Mouse (Mus musculus): Measurements from ENCODE around the gene Nufip2.
"Not testable (repeated sequence)": the region's sequence is repeated elsewhere in the genome, so short reads cannot be mapped to it uniquely, and the experiment has no call there.

The Nufip2 gene

GRCm38 (mm10) chr11:77709039-77709438 lies 23.1 kb downstream of the Nufip2 start:
- DNase-seq (ENCODE audit: low read depth, low spot score) = no peak

DNA sequence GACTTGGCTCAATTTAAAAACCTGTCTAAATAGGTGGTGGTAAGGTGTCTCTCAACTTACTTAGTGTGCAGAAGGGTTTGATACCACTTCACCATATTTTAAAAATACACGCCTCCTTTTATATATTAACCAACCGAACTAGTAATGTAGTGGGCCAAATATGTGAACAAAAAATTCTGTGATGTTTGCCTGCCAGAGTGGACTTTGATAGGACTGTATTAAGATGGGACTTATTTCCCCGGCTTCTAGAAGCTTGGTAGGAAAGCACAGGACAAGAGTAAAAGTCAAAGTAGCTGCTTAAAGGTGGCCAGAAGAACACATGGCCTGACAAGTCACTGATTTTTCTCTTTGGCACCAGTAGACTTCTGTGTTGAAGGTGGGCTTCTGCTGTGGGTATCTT lies 27.8 kb downstream of the Nufip2 start:
- no peak for DNase-seq (ENCODE audit: low read depth, low spot score)

- DNase-seq (ENCODE audit: low read depth, low spot score) = no peak
Measured at GRCm38 (mm10) chr11:77719055-77719454, 33.1 kb downstream of the Nufip2 start.

GRCm38 (mm10) chr11:77721389-77721788 lies 35.4 kb downstream of the Nufip2 start:
- no peak for DNase-seq (ENCODE audit: low read depth, low spot score)

DNA sequence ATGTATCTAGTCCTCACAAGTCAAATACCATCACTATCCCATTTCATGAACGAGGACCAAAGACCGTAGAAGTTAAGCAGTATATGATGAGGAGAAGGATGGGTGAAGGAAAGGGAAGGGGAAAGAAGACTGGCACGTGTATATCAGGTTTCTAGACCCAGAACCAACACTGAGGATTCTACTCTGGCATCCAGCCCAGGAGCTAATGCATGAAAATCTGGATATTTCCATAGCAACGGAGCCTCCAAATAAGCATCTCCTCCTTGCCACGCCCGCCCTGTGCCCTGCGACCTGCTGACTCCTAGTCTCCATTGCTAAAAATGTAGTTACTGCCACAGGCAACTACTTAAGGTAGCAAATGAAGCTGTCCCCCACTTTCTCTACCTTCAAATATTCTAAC lies 38.8 kb downstream of the Nufip2 start:
- no peak for DNase-seq (ENCODE audit: low read depth, low spot score)

DNA sequence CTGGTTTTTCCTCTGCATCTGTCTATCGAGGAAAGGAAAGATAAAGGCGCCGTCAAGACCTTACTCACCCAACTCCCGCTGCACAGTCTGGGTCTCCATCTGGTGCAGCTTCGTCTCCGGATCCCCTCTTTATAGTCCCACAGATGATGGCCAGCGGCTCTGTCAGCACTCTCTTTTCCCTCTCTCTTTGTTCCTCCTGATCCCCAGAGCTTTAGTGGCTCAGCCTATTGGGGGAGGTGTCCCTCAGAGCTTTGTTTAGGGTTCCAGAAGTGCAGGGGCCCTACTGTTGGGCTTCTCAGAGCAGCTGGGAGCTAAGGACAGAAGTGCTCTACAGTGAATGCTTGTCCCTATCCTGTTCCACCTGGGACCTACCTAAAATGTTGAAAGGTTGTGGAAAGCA lies 39.2 kb downstream of the Nufip2 start, which contains the start of gene Cryba1:
Gene Cryba1 (minus strand): TSS at position 101 of the 400 bp plus-strand sequence.
- DNase-seq (ENCODE audit: low read depth, low spot score) = no peak

DNA sequence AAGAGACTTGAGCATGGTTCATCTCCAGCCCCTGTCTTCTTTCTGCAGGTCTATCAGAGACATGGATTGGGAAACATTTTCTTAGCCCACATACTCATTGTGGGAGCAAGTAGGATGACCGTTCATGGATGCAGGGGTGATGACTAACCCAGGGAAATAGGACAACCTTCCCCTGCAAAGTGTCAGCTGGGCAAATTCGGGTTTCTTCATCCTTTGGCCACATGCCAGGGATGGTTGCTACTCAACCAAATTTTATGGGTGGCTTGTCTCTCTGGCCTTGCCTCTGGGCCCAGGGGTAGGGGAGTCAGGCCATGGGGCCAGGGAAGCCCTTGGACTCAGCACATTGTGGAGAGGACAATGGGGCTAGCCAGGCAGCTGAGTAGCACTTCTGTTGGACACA lies 42.6 kb downstream of the Nufip2 start:
- no peak for DNase-seq (ENCODE audit: low read depth, low spot score)

DNA sequence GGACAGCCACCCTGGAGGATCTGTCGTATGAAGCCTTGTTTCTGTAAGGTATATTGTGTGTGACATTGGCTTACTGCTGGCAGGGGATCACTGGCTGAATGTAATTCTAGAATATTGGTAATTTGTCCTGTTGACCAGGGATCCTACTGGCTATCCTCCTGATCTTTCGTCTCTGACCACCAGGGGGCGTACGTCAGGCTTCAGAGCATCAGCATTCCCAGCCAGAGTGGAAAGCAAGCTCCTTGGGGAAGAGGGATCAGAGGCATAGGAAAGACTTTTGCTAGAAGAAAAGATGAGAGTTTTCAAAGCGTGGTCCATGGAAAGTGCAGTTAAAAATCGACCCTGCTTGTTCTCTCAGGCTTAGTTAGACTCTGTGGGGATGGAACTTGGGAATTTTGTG lies 51.3 kb downstream of the Nufip2 start:
- peak; percentile 81 for DNase-seq (ENCODE audit: low read depth, low spot score)

- no peak for DNase-seq (ENCODE audit: low read depth, low spot score)
Measured at GRCm38 (mm10) chr11:77738555-77738954, 52.6 kb downstream of the Nufip2 start.

- DNase-seq (ENCODE audit: low read depth, low spot score) = peak; percentile 58
Measured at GRCm38 (mm10) chr11:77743966-77744365, 58.0 kb downstream of the Nufip2 start.

- no peak for DNase-seq (ENCODE audit: low read depth, low spot score)
Measured at GRCm38 (mm10) chr11:77746652-77747051, 60.7 kb downstream of the Nufip2 start.

DNA sequence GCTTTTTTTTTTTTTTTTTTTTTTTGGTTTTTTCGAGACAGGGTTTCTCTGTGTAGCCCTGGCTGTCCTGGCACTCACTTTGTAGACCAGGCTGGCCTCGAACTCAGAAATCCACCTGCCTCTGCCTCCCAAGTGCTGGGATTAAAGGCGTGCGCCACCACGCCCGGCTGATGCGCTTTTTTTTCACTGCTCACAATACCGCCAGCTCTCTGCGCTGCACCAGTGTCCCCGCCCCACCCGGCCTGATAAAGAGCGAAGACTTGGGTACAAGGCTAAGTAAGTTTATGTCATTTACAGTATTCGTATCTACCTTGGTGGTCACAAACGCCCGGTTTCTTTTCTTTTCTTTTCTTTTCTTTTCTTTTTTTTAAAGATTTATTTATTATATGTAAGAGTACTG lies 61.1 kb downstream of the Nufip2 start:
- DNase-seq (ENCODE audit: low read depth, low spot score) = not testable (repeated sequence)

- DNase-seq (ENCODE audit: low read depth, low spot score) = no peak
Measured at GRCm38 (mm10) chr11:77748996-77749395, 63.0 kb downstream of the Nufip2 start.

DNA sequence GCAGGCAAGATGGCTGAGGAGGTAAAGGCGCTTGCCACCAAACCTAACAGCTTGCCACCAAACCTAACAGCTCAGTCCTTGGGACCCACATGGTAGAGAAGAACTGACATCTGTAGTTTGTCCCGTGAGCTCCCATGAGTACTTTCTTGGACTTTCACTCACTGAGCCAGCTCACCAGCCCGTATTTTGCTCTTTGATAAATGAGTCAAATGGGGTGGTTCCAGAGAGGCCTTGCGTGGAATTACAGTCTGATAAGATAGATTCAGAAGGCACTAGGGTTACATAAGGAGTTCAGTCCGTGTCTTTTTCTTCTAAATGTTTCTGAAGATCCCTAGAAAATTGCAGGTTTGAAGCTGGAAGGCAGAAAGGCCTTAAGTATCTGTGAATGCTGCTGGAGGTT lies 66.6 kb downstream of the Nufip2 start:
- no peak for DNase-seq (ENCODE audit: low read depth, low spot score)

DNA sequence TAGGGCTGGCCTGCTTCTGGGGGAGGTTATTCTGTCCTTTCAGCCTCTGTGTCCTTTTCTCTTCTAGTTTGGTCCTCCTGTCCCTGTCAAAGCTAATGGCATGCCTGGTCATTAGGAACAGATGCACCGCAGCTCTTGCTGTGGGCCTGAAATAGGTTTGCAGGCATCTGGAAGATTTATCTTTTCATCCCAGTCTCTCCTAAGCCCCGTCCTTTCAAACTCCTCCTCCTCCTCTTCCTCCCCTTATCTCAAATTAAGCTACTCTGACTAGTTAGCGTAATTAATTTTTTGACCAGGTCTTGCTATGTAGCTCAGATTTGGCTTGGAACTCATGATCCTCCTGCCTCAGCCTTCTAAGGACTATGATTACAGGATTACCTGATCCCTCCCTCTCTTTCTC lies 67.5 kb downstream of the Nufip2 start:
- DNase-seq (ENCODE audit: low read depth, low spot score) = no peak

DNA sequence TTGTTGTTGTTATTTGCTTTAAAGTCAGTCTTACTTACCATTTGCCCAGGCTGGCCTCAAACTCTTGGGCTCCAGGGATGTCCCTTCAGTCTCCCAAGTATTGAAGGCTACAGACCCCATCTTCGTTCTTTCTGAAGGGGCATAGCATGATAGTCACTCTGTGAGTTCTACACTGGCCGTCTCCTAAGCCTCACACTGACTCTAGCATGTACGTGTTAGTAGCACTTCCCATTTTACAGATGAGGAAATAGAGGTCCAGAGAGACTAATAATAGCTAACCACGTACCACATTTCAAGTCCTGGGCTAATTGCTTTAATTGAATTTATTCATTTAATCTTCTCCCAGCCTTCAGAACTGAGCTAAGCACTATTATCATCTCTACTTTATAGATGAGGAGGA lies 74.1 kb downstream of the Nufip2 start:
- DNase-seq (ENCODE audit: low read depth, low spot score) = no peak

DNA sequence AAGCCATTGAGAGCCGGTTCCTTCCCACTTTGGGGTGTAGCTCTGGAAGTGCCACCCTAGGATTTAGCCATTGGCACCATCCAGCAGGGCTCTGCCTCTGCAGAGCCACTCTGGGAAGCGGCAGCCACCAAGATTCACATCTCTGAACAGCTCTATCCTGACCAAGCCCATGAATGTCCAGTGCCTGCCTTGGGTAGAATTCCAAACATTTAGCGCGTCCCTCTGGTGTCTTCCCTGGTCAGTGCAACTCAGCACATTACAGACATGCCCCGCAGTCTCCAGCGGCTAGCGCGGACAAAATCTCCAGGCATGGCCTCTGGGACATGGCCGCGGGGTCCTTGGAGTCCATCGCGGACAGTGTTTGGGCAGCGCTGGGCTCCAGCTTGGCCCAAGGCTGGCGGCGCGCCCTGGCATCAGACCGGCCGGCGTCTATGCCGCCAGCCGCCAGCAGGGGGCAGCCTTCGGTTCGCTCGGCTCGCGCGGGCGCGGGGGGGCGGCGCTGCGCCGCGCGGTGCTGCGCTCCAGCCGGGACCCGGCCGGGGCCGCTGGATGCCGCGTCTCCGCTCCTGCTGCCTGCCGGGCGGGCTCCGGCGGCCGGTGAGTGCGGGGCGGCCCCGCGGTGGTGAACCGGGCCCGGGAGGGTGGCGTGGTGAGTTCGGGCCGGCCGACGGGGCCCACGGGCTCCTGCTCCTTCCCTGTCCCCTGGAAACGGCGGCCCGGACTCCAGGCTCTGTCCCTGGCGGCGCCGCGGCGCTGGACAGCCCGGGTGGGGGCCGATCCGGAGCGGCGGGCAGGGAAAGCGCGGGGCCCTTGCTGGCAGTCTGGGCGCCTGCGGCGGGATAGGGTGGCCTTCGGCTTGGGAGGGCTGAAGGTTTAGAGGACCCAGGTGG lies 77.1 kb downstream of the Nufip2 start, which contains the start of gene Myo18a:
Gene Myo18a (plus strand): TSS at position 464 of the 890 bp plus-strand sequence.
- DNase-seq (ENCODE audit: low read depth, low spot score) = peak; percentile 90

GRCm38 (mm10) chr11:77763673-77764340 lies 77.9 kb downstream of the Nufip2 start:
- DNase-seq (ENCODE audit: low read depth, low spot score) = peak; percentile 26

GRCm38 (mm10) chr11:77764694-77765458 lies 78.9 kb downstream of the Nufip2 start:
- DNase-seq (ENCODE audit: low read depth, low spot score) = no peak

GRCm38 (mm10) chr11:77765459-77765777 lies 79.5 kb downstream of the Nufip2 start:
- no peak for DNase-seq (ENCODE audit: low read depth, low spot score)

- peak; percentile 63 for DNase-seq (ENCODE audit: low read depth, low spot score)
Measured at GRCm38 (mm10) chr11:77766351-77767001, 80.5 kb downstream of the Nufip2 start.

DNA sequence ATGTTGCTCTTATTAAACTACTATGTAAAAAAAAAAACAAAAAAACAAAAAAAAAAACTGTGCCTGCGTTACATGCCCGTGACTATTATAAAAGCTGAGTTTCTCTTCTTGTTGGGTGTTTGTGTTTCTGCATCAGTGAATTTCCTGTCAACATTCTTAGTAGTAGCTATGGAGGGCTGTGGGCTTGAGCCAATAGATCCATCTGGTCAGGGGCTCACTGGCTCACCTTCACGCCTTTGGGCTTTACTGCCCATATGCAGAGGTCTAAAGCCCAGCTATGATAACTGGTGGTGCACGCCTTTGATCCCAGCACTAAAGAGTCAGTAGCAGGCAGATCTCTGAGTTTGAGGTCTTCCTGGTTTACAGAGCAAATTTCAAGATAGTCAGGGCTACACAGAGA lies 83.5 kb downstream of the Nufip2 start:
- no peak for DNase-seq (ENCODE audit: low read depth, low spot score)

Measured in CD4-positive, CD25-positive, alpha-beta regulatory T cell, adult 2 months (primary cell).